Mouse (Mus musculus) heart, postnatal 0 days (tissue): Measurements from ENCODE around the gene Gm21954. TPM values are rescaled to one million over a fixed set of nuclear protein-coding genes. Genes with fewer than 3 reads are reported as not detected.

ENCODE experiments used
- ATAC-seq: fragments of 200-750 bp; cut with Nextera tagmentation; 2 replicates; pipeline ENCODE4 v1.8.0; 2017; ENCODE audit warnings: low read depth, moderate number of reproducible peaks, moderate library complexity; ENCODE audit not compliant: insufficient read depth
- DNase-seq: peaks from one replicate; pipeline ENCODE4 v3.0.0-alpha.2; 2016; ENCODE audit warnings: low spot score
- H3K27ac ChIP-seq: fragments of 300-500 bp; sonication (generic); 2 replicates; pipeline ENCODE4 v1.5.1; 2014; ENCODE audit warnings: low read depth, mild to moderate bottlenecking
- H3K27me3 ChIP-seq: fragments of 300-500 bp; sonication (generic); 2 replicates; pipeline ENCODE4 v1.6.1; 2014; ENCODE audit warnings: low read length, mixed read lengths; ENCODE audit not compliant: control insufficient read depth, insufficient read depth
- H3K36me3 ChIP-seq: fragments of 300-500 bp; sonication (generic); replicated peaks from 2 replicates; pipeline ENCODE4 v1.6.1; 2014; ENCODE audit warnings: low read length, mixed read lengths; ENCODE audit not compliant: control insufficient read depth, insufficient read depth
- H3K4me1 ChIP-seq: fragments of 300-500 bp; sonication (generic); 2 replicates; pipeline ENCODE4 v1.6.1; 2014; ENCODE audit warnings: antibody characterized with exemption; ENCODE audit not compliant: control insufficient read depth, insufficient read depth
- H3K4me2 ChIP-seq: fragments of 300-500 bp; sonication (generic); 2 replicates; pipeline ENCODE4 v1.6.1; 2014; ENCODE audit warnings: low read depth, mild to moderate bottlenecking, low read length, moderate library complexity
- H3K4me3 ChIP-seq: fragments of 300-500 bp; sonication (generic); 2 replicates; pipeline ENCODE4 v1.5.1; 2014; ENCODE audit warnings: low read depth, low read length
- H3K9ac ChIP-seq: fragments of 300-500 bp; sonication (generic); replicated peaks from 2 replicates; pipeline ENCODE4 v1.6.1; 2014; ENCODE audit warnings: low read depth, low read length, mixed read lengths
- H3K9me3 ChIP-seq: fragments of 300-500 bp; sonication (generic); replicated peaks from 2 replicates; pipeline ENCODE4 v1.6.1; 2016; ENCODE audit warnings: low read length; ENCODE audit not compliant: control insufficient read depth
- CTCF ChIP-seq: IDR thresholded peaks from 2 replicates; pipeline ENCODE4 v1.5.1; 2016; ENCODE audit warnings: antibody characterized with exemption, control low read depth, low read depth
- EP300 ChIP-seq: IDR thresholded peaks from 2 replicates; pipeline ENCODE4 v1.6.1; 2016; ENCODE audit warnings: antibody characterized with exemption, low read depth
- WGBS: fragments of 180-500 bp; shearing (Covaris S2); extraction: QIAGEN DNeasy Blood & Tissue Kit; methylation state at CpG from one replicate; pipeline ENCODE4 v1.1.7; 2014; 5-methylcytosine and 5-hydroxymethylcytosine counted together
- polyA plus RNA-seq: library from polyadenylated mRNA; unstranded; fragments of >200 nt; fragmentation: Nextera tagmentation; extraction: Ambion mirVana; gene quantifications from 2 replicates; pipeline ENCODE4 v1.2.1, GENCODE M21; 2015
- total RNA-seq: library from RNA; depleted of rRNA; stranded (reverse); fragments of >200 nt; gene quantifications from 2 replicates; pipeline ENCODE4 v1.2.3, GENCODE M21; 2014; ENCODE audit warnings: low replicate concordance; rRNA removed

Gm21954 gene
- total and polyA plus RNA-seq, 2 experiments from 2014 or later = not detected

DNA sequence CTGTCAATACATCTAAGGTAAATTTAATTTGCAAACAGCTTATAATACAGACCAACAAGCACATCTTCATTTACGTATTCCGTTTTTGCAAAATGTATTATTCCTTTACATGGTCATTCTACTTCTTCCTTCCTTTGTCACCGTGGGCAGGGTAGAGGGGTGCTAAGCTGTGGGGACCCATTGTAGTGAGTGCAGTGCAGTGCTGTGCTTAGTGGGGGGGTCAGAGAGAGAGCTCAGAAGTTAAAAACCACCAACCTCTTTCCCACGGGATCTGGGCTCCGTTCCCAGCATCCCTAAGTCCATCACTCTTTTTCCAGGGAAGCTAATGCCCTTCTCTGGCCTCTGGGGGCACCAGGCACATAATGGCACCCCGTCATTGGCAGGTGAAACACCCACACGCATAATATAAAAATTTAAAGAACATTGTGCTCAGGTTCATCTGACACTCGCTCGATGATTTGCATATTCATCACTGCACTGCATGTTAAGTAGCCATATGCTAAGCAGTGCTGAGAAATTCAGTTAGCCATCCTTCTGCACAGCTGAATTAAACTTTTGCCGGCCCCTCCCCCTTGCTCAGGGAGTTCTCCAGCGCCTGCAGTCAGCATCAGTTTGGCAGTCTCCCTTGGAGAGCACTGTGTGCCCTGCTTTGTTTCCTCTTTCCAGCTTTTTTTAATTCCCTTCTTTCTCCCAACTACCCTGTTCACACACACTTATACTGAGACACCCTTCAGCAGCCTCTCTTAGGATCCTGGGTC is 48.2 kb downstream of the Gm21954 start:
- Histone ChIP-seq H3K9ac (no peak overlapping the region), H3K27me3 (no peaks in the 10 kb centered on the region), H3K9me3 (no peaks in the 10 kb centered on the region), H3K4me3 (no peak overlapping the region), H3K4me1 (no peaks in the 10 kb centered on the region), H3K27ac (no peak overlapping the region), H3K36me3 (no peaks in the 10 kb centered on the region), H3K4me2 (no peak overlapping the region)
- TF ChIP-seq CTCF (no peak), EP300 (no peak)
- ATAC-seq (no peak), DNase-seq (no peak)
- 37% methylated on average over 11 of the region's 11 CpGs for WGBS

DNA sequence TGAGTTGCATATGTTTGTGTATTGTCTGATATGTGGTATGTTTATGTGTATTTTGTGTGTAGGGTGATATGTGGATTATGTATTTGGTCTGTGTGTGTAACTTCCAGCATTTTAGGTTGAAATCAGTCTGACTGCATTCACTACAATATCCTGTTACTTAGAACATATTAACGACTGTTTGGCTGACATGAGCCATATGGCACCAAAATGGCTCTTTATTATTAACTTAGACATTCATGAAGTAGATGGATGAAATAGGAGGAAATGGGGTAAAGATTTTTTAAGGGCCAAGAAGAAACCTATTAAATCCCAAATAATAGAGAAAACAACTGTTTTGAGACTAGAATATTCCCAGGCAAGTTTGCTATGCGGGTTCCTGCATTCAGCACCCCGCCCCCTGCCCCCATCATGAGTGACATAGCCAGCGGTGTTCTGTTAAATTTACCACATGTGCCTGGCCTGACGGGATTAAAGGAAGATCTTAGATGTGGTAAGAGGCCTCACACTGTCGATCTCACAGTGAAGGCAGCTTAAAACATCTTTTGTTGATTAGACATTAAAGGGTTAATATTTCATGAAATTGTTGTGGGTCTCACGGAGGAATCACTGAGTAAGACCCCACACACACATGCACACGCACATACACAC is 51.5 kb downstream of the Gm21954 start:
- Histone ChIP-seq H3K36me3 (no peaks in the 10 kb centered on the region), H3K27me3 (no peaks in the 10 kb centered on the region), H3K4me2 (no peak overlapping the region), H3K9ac (no peak overlapping the region), H3K27ac (no peak overlapping the region), H3K4me3 (no peak overlapping the region), H3K9me3 (no peaks in the 10 kb centered on the region), H3K4me1 (no peaks in the 10 kb centered on the region)
- 57% methylated on average over 8 of the region's 8 CpGs for WGBS
- DNase-seq = no peak
- ATAC-seq = no peak
- TF ChIP-seq CTCF (no peak), EP300 (no peak)

DNA sequence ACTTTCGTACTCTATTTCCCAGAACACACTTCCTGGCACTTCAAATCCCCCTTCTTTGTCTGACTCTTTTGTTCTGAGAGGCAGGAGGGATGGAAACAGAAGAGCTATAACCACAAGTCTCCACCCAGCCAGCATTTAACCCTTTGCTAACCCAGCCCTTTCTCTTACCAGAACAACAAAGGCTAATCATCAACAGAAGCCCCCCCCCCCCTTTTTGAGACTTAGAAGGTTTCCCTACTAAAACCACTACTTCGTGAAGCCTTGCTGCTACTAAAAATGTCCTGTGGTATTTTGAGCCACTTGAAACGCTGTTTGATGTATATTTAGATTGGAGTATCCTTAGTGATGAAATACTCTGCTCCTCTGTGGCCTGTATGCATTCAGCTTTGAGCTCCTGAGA is 52.7 kb downstream of the Gm21954 start:
- Histone ChIP-seq H3K27ac (no peak overlapping the region), H3K4me3 (no peak overlapping the region), H3K9me3 (no peaks in the 10 kb centered on the region), H3K9ac (no peak overlapping the region), H3K27me3 (no peaks in the 10 kb centered on the region), H3K4me2 (no peak overlapping the region), H3K4me1 (no peaks in the 10 kb centered on the region), H3K36me3 (no peaks in the 10 kb centered on the region)
- DNase-seq (no peak), ATAC-seq (no peak)
- 20% methylated on average over 3 of the region's 3 CpGs for WGBS
- no peak for TF ChIP-seq EP300
- no peak for TF ChIP-seq CTCF

- no peaks in the 10 kb centered on the region for H3K9me3 ChIP-seq
- H3K27ac ChIP-seq = no peak overlapping the region
- 75% methylated on average over 6 of the region's 6 CpGs for WGBS
- no peak for TF ChIP-seq EP300
- no peak for TF ChIP-seq CTCF
- no peak for DNase-seq
- no peak overlapping the region for H3K4me2 ChIP-seq
- no peaks in the 10 kb centered on the region for H3K36me3 ChIP-seq
- H3K9ac ChIP-seq = no peak overlapping the region
- no peaks in the 10 kb centered on the region for H3K27me3 ChIP-seq
- H3K4me1 ChIP-seq = no peaks in the 10 kb centered on the region
- no peak for ATAC-seq
- no peak overlapping the region for H3K4me3 ChIP-seq
These were observed 53.2 kb downstream of the Gm21954 start for GRCm38 (mm10) chr3:55418845-55419244.

GRCm38 (mm10) chr3:55415527-55415950 is 56.5 kb downstream of the Gm21954 start:
- Histone ChIP-seq H3K27me3 (no peaks in the 10 kb centered on the region), H3K9me3 (no peaks in the 10 kb centered on the region), H3K9ac (no peak overlapping the region), H3K36me3 (no peaks in the 10 kb centered on the region), H3K27ac (no peak overlapping the region), H3K4me3 (0 out of 2 replicates have a peak overlapping the region, but pooled peaks have one; percentile 0), H3K4me2 (peak overlapping the region; percentile 26), H3K4me1 (no peaks in the 10 kb centered on the region)
- DNase-seq (no peak), ATAC-seq (peak; percentile 30; the same call in 1 of the 2 replicates)
- WGBS = 22% methylated on average over 14 of the region's 14 CpGs
- TF ChIP-seq CTCF (no peak), EP300 (no peak)

Other genes starting within 250 kb of the Gm21954 start
- 5.6 and 18.7 TPM in 2 replicates for gene Dclk1, start 229.8 kb downstream of the Gm21954 start, total RNA-seq
- 4.9 and 5.8 TPM in 2 replicates for gene Dclk1, start 229.8 kb downstream of the Gm21954 start, polyA plus RNA-seq